ENCODE assay signal across 21 mouse cellular contexts in the genomic region with DNA sequence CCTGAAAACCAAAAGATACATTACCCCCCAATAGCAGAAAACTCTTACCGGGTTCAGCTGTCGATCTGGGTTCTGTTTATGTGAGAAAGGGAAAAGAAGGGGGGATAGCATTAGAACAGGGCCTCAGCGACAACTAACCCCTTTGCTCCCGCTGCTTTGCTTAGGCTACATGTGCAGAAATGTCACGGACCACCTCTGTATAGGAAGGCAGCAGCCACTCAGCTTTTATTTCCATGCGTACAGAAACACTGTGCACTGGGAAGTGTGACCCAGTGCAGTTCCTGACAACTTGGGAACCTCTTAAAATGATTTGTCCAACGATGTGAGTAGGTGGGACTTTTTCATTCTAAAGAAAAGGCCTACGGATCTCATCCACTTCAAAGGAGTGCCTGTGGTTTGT.
DNase-seq lines count a peak whose midpoint lies in the region; ATAC-seq lines count a peak whose summit lies in the region.
"Had no signal": no experiment of that assay in that cellular context is flagged by ENCODE, and none has a peak within 500 bp of the region (broad histone marks: within the 10 kb centered on the region; RNA-seq: fewer than 3 reads in every experiment).

No protein-coding gene starts in this region.

- H3K9ac ChIP-seq in forebrain, embryonic 14.5 days (ENCODE audit: low read length) = no peak overlapping the region
- no peak overlapping the region for H3K9ac ChIP-seq in kidney, embryonic 15.5 days
- no peak overlapping the region for H3K9ac ChIP-seq in neural tube, embryonic 12.5 days
- no peak overlapping the region for H3K9ac ChIP-seq in limb, embryonic 12.5 days (replicated peaks)
- H3K9ac ChIP-seq: embryonic facial prominence, embryonic 15.5 days; hindbrain, embryonic 15.5 days had no signal

- 75% methylated on average over 8 of the region's 8 CpGs for WGBS in forebrain, embryonic 10.5 days
- WGBS in forebrain, embryonic 14.5 days = 37% methylated on average over 8 of the region's 8 CpGs
- WGBS in kidney, embryonic 15.5 days = 44% methylated on average over 8 of the region's 8 CpGs
- 36% methylated on average over 8 of the region's 8 CpGs for WGBS in neural tube, embryonic 12.5 days
- WGBS in limb, embryonic 12.5 days = 54% methylated on average over 8 of the region's 8 CpGs

- H3K4me2 ChIP-seq in forebrain, embryonic 14.5 days (ENCODE audit: low read length) = no peak overlapping the region
- H3K4me2 ChIP-seq in kidney, embryonic 15.5 days = no peak overlapping the region
- no peak overlapping the region for H3K4me2 ChIP-seq in neural tube, embryonic 12.5 days (replicated peaks)
- H3K4me2 ChIP-seq in limb, embryonic 12.5 days = no peak overlapping the region
- H3K4me2 ChIP-seq: embryonic facial prominence, embryonic 15.5 days; hindbrain, embryonic 15.5 days had no signal

- intact Hi-C loops in gastrocnemius, postnatal 14 days (cut with DNase I; ENCODE audit: low total_unique reads) = loop anchor here (10.0 kb wide), 1 partner anchor 173 kb away; no protein-coding TSS in a partner anchor

- peaks cover 53% of the 10 kb centered on the region for H3K36me3 ChIP-seq in forebrain, embryonic 10.5 days (replicated peaks)
- peaks cover 4% of the 10 kb centered on the region; the same call in 1 of the 2 replicates for H3K36me3 ChIP-seq in forebrain, embryonic 14.5 days (ENCODE audit: control insufficient read depth, insufficient read depth, low read length)
- H3K36me3 ChIP-seq in kidney, embryonic 15.5 days = no peaks in the 10 kb centered on the region
- H3K36me3 ChIP-seq in neural tube, embryonic 12.5 days = no peaks in the 10 kb centered on the region
- peaks cover 34% of the 10 kb centered on the region for H3K36me3 ChIP-seq in limb, embryonic 12.5 days
- H3K36me3 ChIP-seq: hindbrain, embryonic 15.5 days had no signal

- H3K27me3 ChIP-seq in forebrain, embryonic 10.5 days (ENCODE audit: poor library complexity, severe bottlenecking) = no peaks in the 10 kb centered on the region
- H3K27me3 ChIP-seq in forebrain, embryonic 14.5 days (replicated peaks; ENCODE audit: control insufficient read depth, insufficient read depth, low read length) = no peaks in the 10 kb centered on the region
- H3K27me3 ChIP-seq in kidney, embryonic 15.5 days = peaks cover 4% of the 10 kb centered on the region; the same call in 1 of the 2 replicates
- no peaks in the 10 kb centered on the region for H3K27me3 ChIP-seq in neural tube, embryonic 12.5 days (replicated peaks)
- no peaks in the 10 kb centered on the region for H3K27me3 ChIP-seq in limb, embryonic 12.5 days
- H3K27me3 ChIP-seq: embryonic facial prominence, embryonic 15.5 days; hindbrain, embryonic 15.5 days had no signal

- no peak overlapping the region for H3K4me3 ChIP-seq in forebrain, embryonic 10.5 days
- no peak overlapping the region for H3K4me3 ChIP-seq in forebrain, embryonic 14.5 days (ENCODE audit: low read depth, low read length)
- no peak overlapping the region for H3K4me3 ChIP-seq in kidney, embryonic 15.5 days (replicated peaks)
- no peak overlapping the region for H3K4me3 ChIP-seq in neural tube, embryonic 12.5 days
- no peak overlapping the region for H3K4me3 ChIP-seq in limb, embryonic 12.5 days (replicated peaks)
- H3K4me3 ChIP-seq: embryonic facial prominence, embryonic 15.5 days; erythroblast, embryonic 14.5 days; gastrocnemius, adult 2 months; heart, embryonic 10.5 days; hindbrain, embryonic 15.5 days had no signal

- no peak for DNase-seq in forebrain, embryonic 10.5 days (ENCODE audit: extremely low spot score, low spot score)
- DNase-seq in forebrain, embryonic 14.5 days (ENCODE audit: low spot score) = no peak
- no peak for DNase-seq in kidney, adult 9 months
- no peak for DNase-seq in neural tube, embryonic 10.5 days (ENCODE audit: extremely low spot score, low spot score)
- no peak for DNase-seq in gastrocnemius, postnatal 14 days
- DNase-seq: adrenal gland, postnatal 14 days; cerebellum, adult 2 months; cerebellum, postnatal 10 days; embryo, embryonic 11 days; gastrocnemius, adult 2 months; gastrocnemius, postnatal 36 days; heart, adult 18-20 months; heart, postnatal 14 days had no signal

- H3K9me3 ChIP-seq in forebrain, embryonic 10.5 days = 0 out of 2 replicates have a peak, but pooled peaks cover 5% of the 10 kb centered on the region
- H3K9me3 ChIP-seq in forebrain, embryonic 14.5 days (replicated peaks; ENCODE audit: control insufficient read depth, low read length) = no peaks in the 10 kb centered on the region
- H3K9me3 ChIP-seq in kidney, embryonic 15.5 days (replicated peaks) = no peaks in the 10 kb centered on the region
- no peaks in the 10 kb centered on the region for H3K9me3 ChIP-seq in neural tube, embryonic 12.5 days
- no peaks in the 10 kb centered on the region for H3K9me3 ChIP-seq in limb, embryonic 12.5 days
- H3K9me3 ChIP-seq: embryonic facial prominence, embryonic 15.5 days; heart, embryonic 10.5 days; hindbrain, embryonic 15.5 days had no signal

- no peak for ATAC-seq in forebrain, embryonic 14.5 days
- no peak for ATAC-seq in kidney, embryonic 15.5 days (replicated peaks; ENCODE audit: low FRiP score)
- 0 out of 2 replicates have a peak, but pooled peaks have one; percentile 60 for ATAC-seq in neural tube, embryonic 12.5 days (ENCODE audit: low FRiP score, low read depth)
- no peak for ATAC-seq in limb, embryonic 12.5 days (ENCODE audit: insufficient number of reproducible peaks, insufficient read depth, low FRiP score, low TSS enrichment, low read depth)
- ATAC-seq: intestine, postnatal 0 days had no signal

- peak overlapping the region; percentile 65 for H3K27ac ChIP-seq in forebrain, embryonic 10.5 days
- no peak overlapping the region for H3K27ac ChIP-seq in forebrain, embryonic 14.5 days (ENCODE audit: low read depth, low read length)
- H3K27ac ChIP-seq in kidney, embryonic 15.5 days = peak overlapping the region; percentile 74; the same call in 1 of the 2 replicates
- H3K27ac ChIP-seq in neural tube, embryonic 12.5 days = no peak overlapping the region
- H3K27ac ChIP-seq in limb, embryonic 12.5 days = peak overlapping the region; percentile 54; the same call in 1 of the 2 replicates
- H3K27ac ChIP-seq: embryonic facial prominence, embryonic 15.5 days; gastrocnemius, adult 2 months; hindbrain, embryonic 15.5 days had no signal

- peaks cover 33% of the 10 kb centered on the region for H3K4me1 ChIP-seq in forebrain, embryonic 10.5 days
- peaks cover 13% of the 10 kb centered on the region for H3K4me1 ChIP-seq in forebrain, embryonic 14.5 days (ENCODE audit: control insufficient read depth, insufficient read depth, low read length)
- peaks cover 45% of the 10 kb centered on the region for H3K4me1 ChIP-seq in kidney, embryonic 15.5 days
- H3K4me1 ChIP-seq in neural tube, embryonic 12.5 days = peaks cover 19% of the 10 kb centered on the region; the same call in 1 of the 2 replicates
- H3K4me1 ChIP-seq in limb, embryonic 12.5 days (replicated peaks) = peaks cover 40% of the 10 kb centered on the region

Comparison
In these comparisons a context has a peak if more than half of its experiments do, and no peak if none do; other contexts are left out.
1. H3K27ac ChIP-seq: peak in forebrain, embryonic 10.5 days (single experiment), kidney, embryonic 15.5 days (single experiment) and limb, embryonic 12.5 days (single experiment); none in forebrain, embryonic 14.5 days (single experiment) and neural tube, embryonic 12.5 days (single experiment).